Mouse (Mus musculus): ENCODE data around the gene Ap2b1.

GRCm38 (mm10) chr11:83448021-83448926, 149.4 kb downstream of the Ap2b1 start:
- no peak for TF ChIP-seq CTCF (IDR thresholded peaks at IDR 0.05; ENCODE audit: low read depth)
- no peak for TF ChIP-seq EP300 (IDR thresholded peaks at IDR 0.05; ENCODE audit: low read depth)

Measured in heart, postnatal 0 days (tissue).